Mouse (Mus musculus): ENCODE measurements around the gene Tmem88. TPM values are rescaled to one million over a fixed set of nuclear protein-coding genes. Genes with fewer than 3 reads are reported as not detected.
A peak's percentile ranks its signal among the peaks of the same experiment; 100 is the strongest.

The Tmem88 gene
- total RNA-seq, 2 experiments from 2014 or later: 22.5 to 23.7 TPM

DNA sequence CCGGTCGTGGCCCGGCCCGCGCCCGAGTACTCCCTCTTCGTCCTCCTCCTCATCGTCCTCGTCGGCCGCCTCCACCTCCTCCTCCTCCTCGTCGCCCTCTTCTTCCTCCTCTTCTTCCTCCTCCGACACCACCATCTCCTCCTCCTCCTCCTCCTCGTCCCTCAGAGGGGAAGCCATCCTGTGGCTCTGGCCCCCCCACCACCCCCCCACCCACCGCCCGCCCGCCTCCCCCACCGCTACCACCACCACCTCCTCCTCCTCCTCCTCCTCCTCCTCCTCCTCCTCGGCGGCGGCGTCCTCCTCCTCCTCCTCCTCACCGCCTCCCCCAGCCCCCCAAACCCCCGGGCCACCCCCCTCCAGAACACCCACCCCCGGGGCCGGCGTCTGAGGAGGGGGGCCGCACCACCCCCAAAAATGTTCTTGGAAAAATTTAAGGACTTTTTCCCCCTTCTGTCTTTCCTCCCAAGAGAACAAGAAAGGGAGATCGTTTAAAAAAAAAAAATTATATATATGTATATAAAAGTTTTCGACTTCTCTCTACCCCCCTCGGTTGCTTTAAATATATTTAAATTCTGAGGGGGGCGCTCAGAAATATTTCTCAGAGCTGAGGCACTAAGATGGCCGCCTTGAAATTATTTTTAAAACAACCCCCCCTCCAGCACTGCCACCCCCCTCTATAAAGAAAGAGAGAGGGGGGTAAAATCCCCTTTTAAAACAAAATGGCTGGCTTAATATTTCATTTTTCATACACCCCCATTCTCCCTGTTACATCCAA, 28.6 kb downstream of the Tmem88 start, which contains the start of gene Chd3:
Gene Chd3, minus strand, starts transcription at position 192 of the 775 bp plus-strand sequence.
- DNase-seq (ENCODE audit: low spot score): no peak
- intact Hi-C loops (cut with DNase I): no loop called here

DNA sequence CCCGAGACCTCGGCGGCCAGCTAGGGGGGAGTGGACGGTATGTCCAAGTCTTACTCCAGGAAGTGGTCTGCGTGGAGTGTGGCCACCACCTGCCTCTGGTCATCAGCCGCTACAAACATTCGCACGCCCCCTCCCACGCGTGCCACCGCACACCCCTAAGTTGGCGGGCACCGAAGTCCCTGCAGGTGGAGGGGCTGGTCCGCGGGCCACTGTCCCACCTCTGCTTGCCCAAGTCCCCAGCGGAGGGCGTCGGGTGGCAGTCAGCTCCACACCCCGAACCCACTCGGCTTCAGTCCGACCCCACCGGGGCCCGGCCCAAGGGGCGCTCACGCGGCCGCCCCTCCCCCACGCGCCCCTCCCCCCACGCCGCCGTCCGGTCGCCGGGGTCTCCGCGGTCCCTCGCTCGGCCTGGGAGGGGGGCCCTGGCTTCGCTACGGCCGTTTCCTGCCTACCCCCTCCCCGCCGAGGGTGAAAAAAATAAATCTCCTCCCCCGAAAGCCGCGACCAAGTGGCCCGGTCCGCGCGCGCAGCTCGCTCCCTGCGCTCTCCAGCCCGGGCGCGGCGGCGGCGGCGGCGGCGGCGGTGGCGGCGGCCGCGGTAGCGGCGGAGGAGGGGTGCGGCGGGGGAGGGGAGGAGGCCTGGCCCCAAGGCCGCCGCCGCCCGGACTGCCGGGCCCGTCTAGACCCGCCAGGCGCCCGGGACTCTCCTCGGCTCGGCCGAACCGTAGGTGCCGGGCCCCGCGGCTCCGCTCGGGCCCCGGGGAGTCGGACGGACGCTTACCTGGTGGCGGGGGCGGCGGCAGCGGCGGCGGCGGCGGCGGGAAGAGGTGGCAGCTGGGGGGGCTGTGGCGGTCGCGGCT, 29.4 kb downstream of the Tmem88 start:
- intact Hi-C loops (cut with DNase I): no loop called here
- peak; percentile 13 for DNase-seq (ENCODE audit: low spot score)

DNA sequence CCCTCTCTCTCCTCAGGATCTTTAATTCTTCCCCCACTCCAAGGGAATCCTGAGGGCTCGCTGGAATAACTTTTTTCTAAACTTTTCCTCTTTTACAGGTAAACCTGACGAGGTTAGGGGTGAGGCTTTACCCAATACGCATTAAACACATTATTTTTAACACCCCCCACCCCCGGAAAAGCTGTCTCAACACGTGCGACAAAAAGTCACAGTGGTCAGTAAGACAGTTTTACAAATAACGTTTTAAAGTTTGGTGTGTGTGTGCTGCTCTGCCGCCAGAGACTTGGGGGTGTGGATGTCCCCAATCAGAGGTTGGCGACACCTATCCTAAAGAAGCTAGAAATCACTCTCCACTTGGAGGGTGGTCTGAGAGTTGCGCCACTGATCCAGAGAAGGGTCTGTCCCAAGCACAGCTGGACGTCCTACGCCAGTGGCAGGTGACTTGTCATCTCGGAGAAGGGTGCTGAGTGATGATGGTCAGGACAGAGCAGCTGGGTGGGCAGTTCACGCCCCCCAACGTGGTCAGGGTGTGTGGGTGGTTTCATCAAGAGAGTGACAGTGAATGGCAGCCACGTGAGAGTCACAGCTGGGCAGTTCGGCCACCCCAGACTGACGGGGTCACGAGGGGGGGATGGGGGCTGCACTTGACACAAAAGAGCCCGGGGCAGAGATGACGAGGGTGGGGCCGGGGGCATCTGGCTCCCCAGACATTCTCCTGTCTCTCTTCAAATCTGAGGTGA, 30.2 kb downstream of the Tmem88 start:
- intact Hi-C loops (cut with DNase I): loop anchor here (2.0 kb wide), 2 partner anchors 27 to 41 kb away; partner anchors contain the start of genes Kcnab3 and Rnf227
- DNase-seq (ENCODE audit: low spot score): no peak

DNA sequence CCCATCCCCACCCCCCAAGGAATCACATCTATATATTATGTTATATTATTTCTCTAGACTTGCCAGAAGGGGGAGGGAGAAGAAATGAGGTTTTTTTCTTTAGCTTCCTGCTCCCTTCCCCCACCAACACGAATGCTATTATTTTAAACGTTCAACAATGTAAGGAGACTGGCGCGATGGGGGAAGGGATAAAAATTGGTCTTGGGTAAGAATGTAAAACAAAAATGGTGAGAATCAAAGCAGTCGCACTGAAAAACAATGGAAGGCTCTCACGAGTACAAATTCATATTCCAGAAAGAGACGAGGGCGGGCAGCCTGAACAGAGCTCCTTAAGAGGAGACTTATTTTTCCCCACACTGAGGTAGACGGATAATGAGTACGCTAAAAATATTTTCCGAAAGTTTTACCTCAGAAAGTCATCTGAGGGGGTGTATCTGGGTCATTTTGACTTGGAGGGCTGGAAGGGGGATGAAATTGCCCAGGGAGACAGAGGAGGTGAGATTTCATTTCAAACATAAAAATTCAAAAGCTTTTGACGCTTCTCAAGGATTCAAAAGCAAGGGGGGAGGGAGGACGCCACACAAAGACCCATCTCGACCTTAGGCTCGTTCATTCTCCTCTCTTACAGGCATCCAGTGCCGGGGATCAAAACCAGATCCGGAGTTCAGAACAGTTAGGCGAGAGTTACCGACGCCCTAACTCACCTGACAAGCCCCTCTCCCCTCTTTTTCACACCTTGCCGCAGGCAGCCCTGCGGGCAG, 31.0 kb downstream of the Tmem88 start:
- intact Hi-C loops (cut with DNase I): loop anchor here (2.0 kb wide), 2 partner anchors 26 to 40 kb away; partner anchors contain the start of genes Kcnab3 and Rnf227
- DNase-seq (ENCODE audit: low spot score): no peak

DNA sequence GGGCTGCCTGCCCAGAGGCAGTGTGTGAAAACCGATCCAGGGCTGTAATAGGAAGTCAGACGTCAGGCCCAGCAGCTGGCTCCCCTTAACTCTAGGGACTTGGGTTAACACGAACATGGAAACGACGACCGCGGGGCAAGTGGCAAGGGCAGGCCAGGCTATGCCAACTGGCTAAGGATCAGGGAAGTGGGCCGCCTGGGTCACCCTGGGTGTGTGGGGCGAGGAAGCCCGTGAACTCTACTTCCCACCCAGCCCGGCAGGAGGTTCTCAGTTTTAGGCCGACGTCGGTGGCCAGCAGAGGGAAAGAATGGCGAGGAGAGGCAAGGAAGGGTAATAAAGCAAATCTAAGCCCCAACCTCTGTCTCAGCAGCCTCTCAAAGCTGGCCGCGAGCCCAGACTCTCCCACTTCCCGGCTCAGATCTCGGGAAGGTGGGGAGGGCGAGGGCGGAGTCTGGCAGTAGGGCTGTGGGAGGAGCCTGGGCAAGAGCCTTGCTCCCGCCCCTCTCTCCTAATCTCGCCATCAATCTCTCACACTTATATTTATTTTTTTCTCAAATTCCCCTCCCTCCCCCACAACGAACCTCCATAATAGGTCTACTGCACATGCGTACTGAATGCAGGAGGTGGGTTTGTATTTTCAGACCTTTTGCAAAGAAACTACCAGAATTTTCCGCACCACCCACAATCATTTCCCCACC, 31.7 kb downstream of the Tmem88 start:
- DNase-seq (ENCODE audit: low spot score): peak; percentile 88
- intact Hi-C loops (cut with DNase I): loop anchor here (2.0 kb wide), 2 partner anchors 26 to 40 kb away; partner anchors contain the start of genes Kcnab3 and Rnf227

DNA sequence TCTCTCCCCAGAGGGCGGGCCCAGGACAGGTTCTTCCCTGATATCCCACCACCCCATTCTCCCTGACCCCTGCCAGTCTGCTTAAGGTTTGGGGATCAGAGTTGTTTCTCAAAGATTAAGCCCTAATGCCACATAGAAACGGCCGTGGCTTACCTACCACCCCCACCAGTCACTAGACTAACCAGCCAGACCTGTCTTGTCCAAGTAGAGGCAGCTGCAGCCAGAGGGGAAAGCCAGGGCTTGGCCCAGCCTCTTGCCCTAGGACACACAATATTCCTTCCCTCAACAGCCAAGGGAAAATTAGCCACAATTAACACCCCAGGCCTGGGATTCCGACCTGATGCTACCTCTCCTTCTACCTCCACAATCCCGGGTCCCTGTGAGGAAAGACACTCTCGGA, 32.3 kb downstream of the Tmem88 start:
- intact Hi-C loops (cut with DNase I): loop anchor here (2.0 kb wide), 2 partner anchors 25 to 39 kb away; partner anchors contain the start of genes Kcnab3 and Rnf227
- DNase-seq (ENCODE audit: low spot score): no peak

DNA sequence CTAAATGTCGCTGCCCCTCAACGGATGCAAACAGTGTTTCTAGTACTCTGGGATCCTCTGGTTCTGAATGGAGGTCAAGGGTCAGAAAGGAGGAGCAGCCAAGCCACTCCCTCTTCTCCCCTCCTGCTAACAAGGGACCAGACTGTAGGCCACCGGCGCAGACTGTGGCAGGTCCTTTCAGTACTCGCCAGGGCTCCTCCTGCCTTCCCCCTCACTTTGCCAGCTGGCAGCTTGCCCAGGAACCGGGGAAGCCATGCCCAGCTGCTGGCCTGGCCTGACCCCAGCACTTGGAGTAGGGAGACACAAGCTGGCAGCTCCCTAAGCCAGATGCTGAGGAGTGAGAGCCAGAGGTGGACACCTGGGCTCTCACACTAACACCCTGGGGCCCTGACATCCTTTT, 33.1 kb downstream of the Tmem88 start:
- peak; percentile 90 for DNase-seq (ENCODE audit: low spot score)
- intact Hi-C loops (cut with DNase I): no loop called here

DNA sequence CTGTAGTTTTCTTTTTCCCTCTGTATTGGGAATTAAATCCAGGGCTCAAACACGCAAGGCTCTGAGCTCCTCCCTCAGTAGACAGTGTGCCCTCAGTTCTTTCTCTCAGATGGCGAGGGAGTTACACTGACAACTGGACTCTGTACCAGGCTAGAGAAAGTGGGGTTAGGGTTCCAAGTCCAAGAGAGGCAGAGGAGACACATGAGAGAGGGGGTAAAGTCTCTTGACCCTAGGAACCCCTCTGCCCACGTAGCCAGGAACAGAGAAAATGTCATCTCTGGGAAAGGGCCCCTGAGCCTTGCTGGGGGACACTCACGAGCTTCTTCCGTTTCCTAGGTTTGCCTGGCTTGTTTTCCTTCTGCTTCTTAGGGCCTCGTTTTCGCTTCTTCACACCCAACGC, 33.7 kb downstream of the Tmem88 start:
- intact Hi-C loops (cut with DNase I): no loop called here
- DNase-seq (ENCODE audit: low spot score): no peak

DNA sequence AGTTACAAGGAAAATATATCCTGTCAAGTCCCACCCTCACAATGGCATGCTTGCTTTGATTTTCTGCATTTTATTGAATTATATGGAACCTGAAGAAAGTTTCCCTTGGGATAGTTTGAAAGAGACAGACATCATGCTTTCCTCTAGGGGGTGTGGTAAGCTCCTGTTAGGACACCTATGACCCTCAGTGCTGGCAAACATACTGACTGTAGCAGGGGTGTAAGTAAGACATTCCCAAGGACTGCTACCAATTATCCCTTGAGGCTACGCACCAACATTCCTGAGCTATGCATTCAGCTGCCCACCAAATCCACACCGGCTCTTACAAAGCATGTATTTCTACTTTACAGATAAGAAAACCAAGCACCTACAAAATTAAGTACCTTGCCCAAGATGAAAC, 35.6 kb downstream of the Tmem88 start:
- no peak for DNase-seq (ENCODE audit: low spot score)
- intact Hi-C loops (cut with DNase I): no loop called here

DNA sequence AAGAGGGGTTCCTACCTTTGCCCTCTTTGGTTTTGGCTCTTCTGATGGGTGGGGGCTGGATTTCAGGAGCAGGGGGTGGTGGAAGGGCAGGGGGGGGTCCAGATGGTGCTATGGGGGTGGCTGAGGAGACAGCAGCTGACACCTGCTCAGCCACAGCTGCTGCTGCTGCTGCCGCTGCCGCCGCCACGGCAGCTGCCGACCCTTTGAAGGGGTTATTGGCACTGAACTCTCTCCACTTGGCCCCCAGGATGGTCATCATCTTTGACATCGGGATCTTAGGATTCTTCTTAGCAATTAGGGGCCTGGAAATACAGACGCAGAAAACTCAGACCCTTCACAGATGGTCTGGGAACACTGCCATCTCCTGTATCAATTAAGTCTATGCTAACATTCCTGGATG, 36.0 kb downstream of the Tmem88 start:
- DNase-seq (ENCODE audit: low spot score): no peak
- intact Hi-C loops (cut with DNase I): no loop called here

DNA sequence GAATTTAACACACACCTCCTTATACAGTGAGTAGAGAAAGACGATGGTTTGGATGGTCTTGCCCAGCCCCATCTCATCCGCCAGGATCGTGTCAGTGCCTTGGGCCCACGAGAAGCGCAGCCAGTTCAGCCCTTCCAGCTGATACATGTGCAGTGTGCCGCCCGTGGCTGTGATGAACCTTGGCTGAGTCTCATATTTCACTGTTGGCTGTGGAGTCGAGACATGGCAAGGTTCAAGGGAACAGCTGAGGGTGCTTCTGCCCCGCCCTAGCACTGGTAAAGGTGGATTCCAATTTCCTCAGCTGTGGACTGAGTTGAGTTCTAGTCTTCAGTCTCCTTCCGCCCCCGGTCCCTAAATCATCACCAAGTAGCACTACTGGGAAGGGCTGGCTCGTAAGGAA, 40.3 kb downstream of the Tmem88 start:
- intact Hi-C loops (cut with DNase I): no loop called here
- no peak for DNase-seq (ENCODE audit: low spot score)

DNA sequence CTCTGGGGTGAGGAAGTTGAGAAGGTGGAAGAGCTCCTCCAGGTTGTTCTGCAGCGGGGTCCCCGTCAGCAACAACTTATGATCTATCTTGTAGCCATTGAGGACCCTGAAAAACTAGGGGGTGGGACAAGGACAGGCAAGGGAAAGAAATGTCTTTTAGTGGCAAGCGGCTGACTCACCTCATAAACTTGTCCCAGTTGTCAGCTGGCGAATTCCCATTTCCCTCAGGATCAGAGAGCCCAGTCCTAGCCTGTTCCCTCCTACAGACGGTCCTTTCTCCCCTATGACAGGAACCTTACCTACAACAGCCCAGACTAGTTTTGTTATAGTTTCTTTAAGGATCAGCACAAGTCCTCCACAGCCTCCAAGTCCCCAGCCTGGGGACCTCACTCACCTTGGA, 41.5 kb downstream of the Tmem88 start:
- no peak for DNase-seq (ENCODE audit: low spot score)
- intact Hi-C loops (cut with DNase I): no loop called here

Other genes starting within 250 kb of the Tmem88 start
- gene Alox12b, start 241.2 kb downstream of the Tmem88 start, total RNA-seq (2021): not detected
- 1 to 10 TPM; 1.6 to 1.8 TPM for gene Alox8, start 200.4 kb downstream of the Tmem88 start, total RNA-seq (2021)
- 1 to 10 TPM; 1.4 to 1.5 TPM for gene Gucy2e, start 161.2 kb downstream of the Tmem88 start, total RNA-seq (2021)
- 1 to 10 TPM; 2.6 to 5.3 TPM for gene Cntrob, start 74.5 kb downstream of the Tmem88 start, total RNA-seq (2021)
- 10 to 100 TPM; 48.0 to 53.0 TPM for gene Trappc1, start 74.3 kb downstream of the Tmem88 start, total RNA-seq (2021)
- under 1 TPM; 0.22 to 0.29 TPM for gene Kcnab3, start 72.0 kb downstream of the Tmem88 start, total RNA-seq (2021)
- gene Rnf227, start 57.8 kb downstream of the Tmem88 start, total RNA-seq (2021): under 1 TPM; 0.16 to 0.17 TPM
- gene Chd3, start 28.8 kb downstream of the Tmem88 start, total RNA-seq (2021): 10 to 100 TPM; 26.4 to 27.9 TPM
- gene Naa38, start 2.7 kb downstream of the Tmem88 start, total RNA-seq (2021): 10 to 100 TPM; 97.5 to 99.2 TPM
- gene Cyb5d1, start 2.6 kb downstream of the Tmem88 start, total RNA-seq (2021): 10 to 100 TPM; 26.1 to 29.3 TPM
- gene Kdm6b, start 15.4 kb upstream of the Tmem88 start, total RNA-seq (2021): 10 to 100 TPM; 25.6 to 30.3 TPM
- under 1 TPM; 0.17 to 0.39 TPM for gene Dnah2, start 150.9 kb upstream of the Tmem88 start, total RNA-seq (2021)
- gene Efnb3, start 162.0 kb upstream of the Tmem88 start, total RNA-seq (2021): 10 to 100 TPM; 64.1 to 71.6 TPM
- gene Wrap53, start 182.0 kb upstream of the Tmem88 start, total RNA-seq (2021): 1 to 10 TPM; 4.6 to 6.1 TPM
- 10 to 100 TPM; 16.9 to 17.9 TPM for gene Trp53, start 182.1 kb upstream of the Tmem88 start, total RNA-seq (2021)
- 10 to 100 TPM; 18.0 to 25.8 TPM for gene Atp1b2, start 207.7 kb upstream of the Tmem88 start, total RNA-seq (2021)
- gene Shbg, start 219.7 kb upstream of the Tmem88 start, total RNA-seq (2021): not detected
- 1 to 10 TPM; 2.3 to 2.5 TPM for gene Sat2, start 223.8 kb upstream of the Tmem88 start, total RNA-seq (2021)
- 10 to 100 TPM; 81.8 to 84.9 TPM for gene Fxr2, start 234.8 kb upstream of the Tmem88 start, total RNA-seq (2021)

Measured in heart, postnatal 25 days (tissue).